Mouse (Mus musculus) lung, postnatal 36 days (tissue): ENCODE results near the gene E130114P18Rik.
A peak's percentile ranks its signal among the peaks of the same experiment; 100 is the strongest.

Source experiments
- DNase-seq: peaks from one replicate; pipeline ENCODE4 v3.0.0; 2022; ENCODE audit warnings: mixed read lengths

E130114P18Rik gene

GRCm38 (mm10) chr4:97804638-97805037 lies 26.8 kb upstream of the E130114P18Rik start:
- no peak for DNase-seq

- DNase-seq: no peak
Measured at GRCm38 (mm10) chr4:97803791-97804190, 25.9 kb upstream of the E130114P18Rik start.

GRCm38 (mm10) chr4:97796505-97796904 lies 18.6 kb upstream of the E130114P18Rik start:
- DNase-seq: no peak

GRCm38 (mm10) chr4:97795957-97796356 lies 18.1 kb upstream of the E130114P18Rik start:
- no peak for DNase-seq

- DNase-seq: no peak
Measured at GRCm38 (mm10) chr4:97794865-97795264, 17.0 kb upstream of the E130114P18Rik start.

GRCm38 (mm10) chr4:97793931-97794330 lies 16.1 kb upstream of the E130114P18Rik start:
- no peak for DNase-seq

GRCm38 (mm10) chr4:97788537-97788936 lies 10.7 kb upstream of the E130114P18Rik start:
- DNase-seq: no peak

GRCm38 (mm10) chr4:97787515-97787914 lies 9.6 kb upstream of the E130114P18Rik start:
- peak; percentile 60 for DNase-seq

- DNase-seq: no peak
Measured at GRCm38 (mm10) chr4:97786571-97786970, 8.7 kb upstream of the E130114P18Rik start.

GRCm38 (mm10) chr4:97785547-97786271 lies 7.8 kb upstream of the E130114P18Rik start:
- DNase-seq: no peak

GRCm38 (mm10) chr4:97784236-97784635 lies 6.4 kb upstream of the E130114P18Rik start:
- no peak for DNase-seq

GRCm38 (mm10) chr4:97783073-97783879 lies 5.4 kb upstream of the E130114P18Rik start:
- no peak for DNase-seq

- DNase-seq: no peak
Measured at GRCm38 (mm10) chr4:97782497-97782896, 4.6 kb upstream of the E130114P18Rik start.

GRCm38 (mm10) chr4:97782069-97782468 lies 4.2 kb upstream of the E130114P18Rik start:
- no peak for DNase-seq

GRCm38 (mm10) chr4:97780666-97781435 lies 3.0 kb upstream of the E130114P18Rik start:
- no peak for DNase-seq

- DNase-seq: no peak
Measured at GRCm38 (mm10) chr4:97780024-97780423, 2.1 kb upstream of the E130114P18Rik start.

- no peak for DNase-seq
Measured at GRCm38 (mm10) chr4:97779003-97779930, 1.4 kb upstream of the E130114P18Rik start.

- DNase-seq: no peak
Measured at GRCm38 (mm10) chr4:97778211-97779002, 529 bp upstream of the E130114P18Rik start.

- DNase-seq: peak; percentile 53
Measured at GRCm38 (mm10) chr4:97777081-97777705, 685 bp downstream of the E130114P18Rik start.

- no peak for DNase-seq
Measured at GRCm38 (mm10) chr4:97776388-97777080, 1.3 kb downstream of the E130114P18Rik start.
